22 mouse cellular contexts compared by ENCODE assay signal in the genomic region with DNA sequence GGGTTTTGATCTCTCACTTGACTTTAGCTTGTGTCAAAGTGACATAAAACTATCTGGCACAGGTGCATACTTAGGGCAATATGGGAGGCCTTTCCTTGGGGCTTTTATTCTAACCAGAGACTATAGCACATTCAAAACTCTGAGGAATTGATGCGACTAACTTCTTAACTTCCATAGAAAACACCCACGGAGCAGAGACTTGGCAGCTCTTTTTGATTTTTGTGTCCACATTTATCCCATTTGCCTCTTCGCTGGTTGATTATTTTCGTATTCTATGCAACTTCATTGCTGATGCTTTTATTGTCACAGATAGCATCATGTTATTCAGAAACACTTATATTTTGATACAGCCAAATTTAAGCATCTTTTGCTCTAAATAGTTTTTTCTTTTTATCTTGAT. TPM values are rescaled to one million over a fixed set of nuclear protein-coding genes. Genes with fewer than 3 reads are reported as not detected.
"Had no signal": no experiment of that assay in that cellular context is flagged by ENCODE, and none has a peak within 500 bp of the region (broad histone marks: within the 10 kb centered on the region; RNA-seq: fewer than 3 reads in every experiment).

No protein-coding gene starts in this region.

- ATAC-seq: liver, postnatal 0 days; lung, postnatal 0 days; midbrain, embryonic 15.5 days had no signal

- H3K4me3 ChIP-seq: kidney, embryonic 15.5 days; limb, embryonic 12.5 days; limb, embryonic 15.5 days; midbrain, embryonic 12.5 days; midbrain, embryonic 15.5 days; neural tube, embryonic 12.5 days; neural tube, embryonic 15.5 days had no signal

- DNase-seq: kidney, adult 11 months; kidney, adult 8-10 months; kidney, postnatal 10 days; kidney, postnatal 36 days; liver, postnatal 0 days; lung, embryonic 14.5 days; thymus, postnatal 25 days had no signal

- H3K4me1 ChIP-seq: kidney, embryonic 15.5 days; limb, embryonic 12.5 days; limb, embryonic 15.5 days; midbrain, embryonic 12.5 days; midbrain, embryonic 15.5 days; neural tube, embryonic 12.5 days; neural tube, embryonic 15.5 days had no signal

- H3K4me2 ChIP-seq: kidney, embryonic 15.5 days; limb, embryonic 12.5 days; limb, embryonic 15.5 days; liver, embryonic 11.5 days; lung, embryonic 14.5 days; midbrain, embryonic 12.5 days; midbrain, embryonic 15.5 days; neural tube, embryonic 12.5 days; neural tube, embryonic 15.5 days had no signal

- H3K9me3 ChIP-seq: kidney, embryonic 15.5 days; limb, embryonic 12.5 days; limb, embryonic 15.5 days; midbrain, embryonic 12.5 days; midbrain, embryonic 15.5 days; neural tube, embryonic 12.5 days; neural tube, embryonic 15.5 days had no signal

- H3K9ac ChIP-seq: kidney, embryonic 15.5 days; limb, embryonic 12.5 days; limb, embryonic 15.5 days; liver, embryonic 14.5 days; liver, postnatal 0 days; lung, embryonic 14.5 days; midbrain, embryonic 12.5 days; midbrain, embryonic 15.5 days; neural tube, embryonic 12.5 days; neural tube, embryonic 15.5 days had no signal

- H3K27me3 ChIP-seq: kidney, embryonic 15.5 days; limb, embryonic 12.5 days; limb, embryonic 15.5 days; midbrain, embryonic 12.5 days; midbrain, embryonic 15.5 days; neural tube, embryonic 12.5 days; neural tube, embryonic 15.5 days had no signal

- H3K27ac ChIP-seq: kidney, embryonic 15.5 days; limb, embryonic 12.5 days; limb, embryonic 15.5 days; liver, embryonic 14.5 days; macrophage; midbrain, embryonic 12.5 days; midbrain, embryonic 15.5 days; neural tube, embryonic 12.5 days; neural tube, embryonic 15.5 days; stomach, postnatal 0 days had no signal

- H3K36me3 ChIP-seq: kidney, embryonic 15.5 days; limb, embryonic 12.5 days; limb, embryonic 15.5 days; midbrain, embryonic 12.5 days; midbrain, embryonic 15.5 days; neural tube, embryonic 12.5 days; neural tube, embryonic 15.5 days had no signal

RNA-seq across cellular contexts. Expression of a gene that starts 19.4 kb away (rescaled TPM):
- total RNA-seq: megakaryocyte, adult 5-6 weeks had no signal
- polyA plus RNA-seq: intestine, embryonic 14.5 days; limb, embryonic 12.5 days; liver, embryonic 11.5 days; liver, embryonic 14.5 days; liver, postnatal 0 days; lung, embryonic 14.5 days; macrophage; midbrain, embryonic 12.5 days; midbrain, embryonic 15.5 days; neural tube, embryonic 12.5 days; thymus, postnatal 0 days had no signal
